Mouse (Mus musculus): ENCODE data around the gene Rhbdl1. TPM values are rescaled to one million over a fixed set of nuclear protein-coding genes. Genes with fewer than 3 reads are reported as not detected.

Gene Rhbdl1
- polyA plus RNA-seq, 1 experiment: 0.67 TPM

- Histone ChIP-seq H3K79me2 (ENCODE audit: control insufficient read depth, insufficient read depth) (peaks cover 14% of the 10 kb centered on the region), H3K4me2 (ENCODE audit: low read depth) (no peak overlapping the region), H3K4me3 (no peak overlapping the region), H3K36me3 (ENCODE audit: control insufficient read depth, insufficient read depth) (peaks cover 13% of the 10 kb centered on the region), H3ac (ENCODE audit: control insufficient read depth, insufficient read length) (no peak overlapping the region), H3K27me3 (ENCODE audit: control insufficient read depth, insufficient read depth, insufficient read length) (no peaks in the 10 kb centered on the region)
- TF ChIP-seq POLR2AphosphoS2 (IDR thresholded peaks at IDR 0.05; ENCODE audit: insufficient read length, low read depth) (peak; percentile 34), MYOG (IDR thresholded peaks at IDR 0.05; ENCODE audit: control insufficient read depth in 1 of 3, insufficient read depth in 1 of 3, insufficient read length in 2 of 3, low read depth in 2 of 3) (no peak)
These were observed 438 bp upstream of the Rhbdl1 start for GRCm38 (mm10) chr17:25837533-25837932.

GRCm38 (mm10) chr17:25836397-25837075, 559 bp downstream of the Rhbdl1 start:
- peaks cover 13% of the 10 kb centered on the region for H3K36me3 ChIP-seq (ENCODE audit: control insufficient read depth, insufficient read depth)
- no peak overlapping the region for H3K4me3 ChIP-seq
- peak in 1 of 3 experiments; percentile 8 for TF ChIP-seq MYOD1 (IDR thresholded peaks at IDR 0.05; ENCODE audit: control insufficient read depth in 1 of 3, insufficient read length in 2 of 3, low read depth in 2 of 3)
- TF ChIP-seq POLR2A (IDR thresholded peaks at IDR 0.05; ENCODE audit: insufficient read length, low read depth): peak; percentile 6
- TF ChIP-seq E2F4 (IDR thresholded peaks at IDR 0.05; ENCODE audit: insufficient read depth): no peak

GRCm38 (mm10) chr17:25835816-25836215, 1.3 kb downstream of the Rhbdl1 start:
- Histone ChIP-seq H3K36me3 (ENCODE audit: control insufficient read depth, insufficient read depth) (peaks cover 13% of the 10 kb centered on the region), H3K4me2 (ENCODE audit: low read depth) (no peak overlapping the region), H3ac (ENCODE audit: control insufficient read depth, insufficient read length) (no peak overlapping the region), H3K27me3 (ENCODE audit: control insufficient read depth, insufficient read depth, insufficient read length) (no peaks in the 10 kb centered on the region), H3K4me3 (no peak overlapping the region), H3K79me2 (ENCODE audit: control insufficient read depth, insufficient read depth) (peaks cover 30% of the 10 kb centered on the region)
- TF ChIP-seq E2F4 (IDR thresholded peaks at IDR 0.05; ENCODE audit: insufficient read depth) (no peak), MYOD1 (IDR thresholded peaks at IDR 0.05; ENCODE audit: control insufficient read depth in 1 of 3, insufficient read length in 2 of 3, low read depth in 2 of 3) (no peak), MYOG (IDR thresholded peaks at IDR 0.05; ENCODE audit: control insufficient read depth in 1 of 3, insufficient read depth in 1 of 3, insufficient read length in 2 of 3, low read depth in 2 of 3) (no peak), POLR2AphosphoS2 (IDR thresholded peaks at IDR 0.05; ENCODE audit: insufficient read length, low read depth) (peak; percentile 37), POLR2A (IDR thresholded peaks at IDR 0.05; ENCODE audit: insufficient read length, low read depth) (no peak), CEBPB (IDR thresholded peaks at IDR 0.05; ENCODE audit: insufficient read depth, poor library complexity, severe bottlenecking) (no peak), TCF12 (IDR thresholded peaks at IDR 0.05; ENCODE audit: insufficient read depth, poor library complexity, severe bottlenecking) (no peak)

More at GRCm38 (mm10) chr17:25836397-25837075, 559 bp downstream of the Rhbdl1 start:
- peaks cover 22% of the 10 kb centered on the region for H3K79me2 ChIP-seq (ENCODE audit: control insufficient read depth, insufficient read depth)
- no peaks in the 10 kb centered on the region for H3K27me3 ChIP-seq (ENCODE audit: control insufficient read depth, insufficient read depth, insufficient read length)
- no peak overlapping the region for H3K4me2 ChIP-seq (ENCODE audit: low read depth)
- H3ac ChIP-seq (ENCODE audit: control insufficient read depth, insufficient read length): no peak overlapping the region

GRCm38 (mm10) chr17:25835301-25835700, 1.8 kb downstream of the Rhbdl1 start:
- TF ChIP-seq SRF (IDR thresholded peaks at IDR 0.05; ENCODE audit: control insufficient read depth, insufficient read length, low read depth) (no peak), MAX (IDR thresholded peaks at IDR 0.05; ENCODE audit: low read depth) (no peak), USF1 (IDR thresholded peaks at IDR 0.05; ENCODE audit: low read depth) (no peak), E2F4 (IDR thresholded peaks at IDR 0.05; ENCODE audit: insufficient read depth) (no peak), MYOG (IDR thresholded peaks at IDR 0.05; ENCODE audit: control insufficient read depth in 1 of 3, insufficient read depth in 1 of 3, insufficient read length in 2 of 3, low read depth in 2 of 3) (no peak), MYOD1 (IDR thresholded peaks at IDR 0.05; ENCODE audit: control insufficient read depth in 1 of 3, insufficient read length in 2 of 3, low read depth in 2 of 3) (no peak), POLR2A (IDR thresholded peaks at IDR 0.05; ENCODE audit: insufficient read length, low read depth) (no peak), REST (IDR thresholded peaks at IDR 0.05; ENCODE audit: insufficient read depth, insufficient read length) (no peak), POLR2AphosphoS2 (IDR thresholded peaks at IDR 0.05; ENCODE audit: insufficient read length, low read depth) (no peak), TCF12 (IDR thresholded peaks at IDR 0.05; ENCODE audit: insufficient read depth, poor library complexity, severe bottlenecking) (no peak)
- Histone ChIP-seq H3K36me3 (ENCODE audit: control insufficient read depth, insufficient read depth) (peaks cover 13% of the 10 kb centered on the region), H3ac (ENCODE audit: control insufficient read depth, insufficient read length) (no peak overlapping the region), H3K27me3 (ENCODE audit: control insufficient read depth, insufficient read depth, insufficient read length) (no peaks in the 10 kb centered on the region), H3K4me3 (no peak overlapping the region), H3K4me2 (ENCODE audit: low read depth) (no peak overlapping the region), H3K79me2 (ENCODE audit: control insufficient read depth, insufficient read depth) (peaks cover 31% of the 10 kb centered on the region)

- no peak overlapping the region for H3ac ChIP-seq (ENCODE audit: control insufficient read depth, insufficient read length)
- TF ChIP-seq SRF (IDR thresholded peaks at IDR 0.05; ENCODE audit: control insufficient read depth, insufficient read length, low read depth): no peak
- TF ChIP-seq MYOG (IDR thresholded peaks at IDR 0.05; ENCODE audit: control insufficient read depth in 1 of 3, insufficient read depth in 1 of 3, insufficient read length in 2 of 3, low read depth in 2 of 3): no peak
- TF ChIP-seq POLR2AphosphoS2 (IDR thresholded peaks at IDR 0.05; ENCODE audit: insufficient read length, low read depth): no peak
- no peak for TF ChIP-seq TCF12 (IDR thresholded peaks at IDR 0.05; ENCODE audit: insufficient read depth, poor library complexity, severe bottlenecking)
- TF ChIP-seq MAX (IDR thresholded peaks at IDR 0.05; ENCODE audit: low read depth): no peak
- no peak for TF ChIP-seq CEBPB (IDR thresholded peaks at IDR 0.05; ENCODE audit: insufficient read depth, poor library complexity, severe bottlenecking)
- TF ChIP-seq MYOD1 (IDR thresholded peaks at IDR 0.05; ENCODE audit: control insufficient read depth in 1 of 3, insufficient read length in 2 of 3, low read depth in 2 of 3): no peak
- TF ChIP-seq USF1 (IDR thresholded peaks at IDR 0.05; ENCODE audit: low read depth): no peak
- TF ChIP-seq E2F4 (IDR thresholded peaks at IDR 0.05; ENCODE audit: insufficient read depth): no peak
- H3K4me2 ChIP-seq (ENCODE audit: low read depth): peak overlapping the region; percentile 94
- peaks cover 10% of the 10 kb centered on the region for H3K36me3 ChIP-seq (ENCODE audit: control insufficient read depth, insufficient read depth)
- H3K27me3 ChIP-seq (ENCODE audit: control insufficient read depth, insufficient read depth, insufficient read length): no peaks in the 10 kb centered on the region
- peaks cover 31% of the 10 kb centered on the region for H3K79me2 ChIP-seq (ENCODE audit: control insufficient read depth, insufficient read depth)
- H3K4me3 ChIP-seq: peak overlapping the region; percentile 52
These were observed 2.4 kb downstream of the Rhbdl1 start for GRCm38 (mm10) chr17:25834595-25835222.
